Mouse (Mus musculus) thymus, postnatal 4 days (tissue): ENCODE results near the gene Slitrk5.
"Not testable (repeated sequence)": the region's sequence is repeated elsewhere in the genome, so short reads cannot be mapped to it uniquely, and the experiment has no call there.

Source experiments
- DNase-seq: peaks from one replicate; pipeline ENCODE4 v3.0.0; 2021

Slitrk5 gene

DNA sequence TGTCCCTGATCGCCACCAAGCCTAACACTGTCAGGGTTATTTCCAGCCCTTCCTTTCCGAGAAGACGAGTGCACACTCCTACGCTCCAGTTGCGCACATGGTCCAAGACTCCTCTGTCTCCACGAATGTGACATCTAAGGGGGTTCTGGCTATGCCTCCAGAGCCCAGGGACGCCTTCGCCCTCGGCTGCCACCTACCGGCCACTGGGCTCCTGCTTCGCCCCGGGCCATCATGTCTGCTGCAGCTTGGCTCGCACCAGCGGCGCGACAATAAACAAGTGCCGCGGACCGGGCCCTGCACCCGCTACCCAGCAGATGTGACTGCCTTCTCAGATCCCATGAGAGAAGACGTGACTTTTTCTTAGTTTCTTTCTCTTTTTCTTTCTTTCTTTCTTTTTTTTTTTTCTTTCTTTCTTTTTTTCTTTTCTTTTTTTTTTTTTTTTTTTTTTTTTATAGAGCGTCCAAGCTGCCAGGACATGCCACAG lies at the start of gene Slitrk5:
Slitrk5 (plus strand) TSS at position 434 of the 484 bp plus-strand sequence.
- DNase-seq = peak; percentile 76

- no peak for DNase-seq
These were observed 2.0 kb upstream of the Slitrk5 start for GRCm38 (mm10) chr14:111672942-111673341.

- peak; percentile 16 for DNase-seq
These were observed 591 bp downstream of the Slitrk5 start for GRCm38 (mm10) chr14:111675211-111676165.

GRCm38 (mm10) chr14:111676166-111676581 lies 1.3 kb downstream of the Slitrk5 start:
- no peak for DNase-seq

GRCm38 (mm10) chr14:111676851-111677291 lies 2.0 kb downstream of the Slitrk5 start:
- DNase-seq = no peak

GRCm38 (mm10) chr14:111677361-111678070 lies 2.6 kb downstream of the Slitrk5 start:
- DNase-seq = no peak

- no peak for DNase-seq
These were observed 5.4 kb downstream of the Slitrk5 start for GRCm38 (mm10) chr14:111680271-111680670.

GRCm38 (mm10) chr14:111681092-111681708 lies 6.3 kb downstream of the Slitrk5 start:
- DNase-seq = no peak

DNA sequence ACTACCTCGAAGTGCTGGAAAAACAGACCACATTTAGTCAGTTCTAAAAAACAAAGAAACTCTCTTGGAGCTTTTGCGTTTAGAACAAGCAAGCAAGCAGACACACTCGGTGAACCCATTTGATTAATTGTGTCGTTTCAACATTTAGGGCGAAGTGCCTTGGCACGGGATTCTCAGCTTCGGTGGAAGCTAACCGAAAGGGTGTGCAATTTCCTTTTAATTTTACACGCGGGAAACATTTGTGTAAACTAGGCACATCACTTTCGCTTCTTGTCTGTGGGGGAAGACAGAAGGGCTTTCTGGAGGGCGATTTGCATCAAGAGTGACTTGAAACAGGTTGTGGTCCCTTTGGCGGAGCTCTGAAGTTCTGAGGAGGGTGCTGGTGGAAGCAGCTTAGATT lies 6.9 kb downstream of the Slitrk5 start:
- DNase-seq = no peak

DNA sequence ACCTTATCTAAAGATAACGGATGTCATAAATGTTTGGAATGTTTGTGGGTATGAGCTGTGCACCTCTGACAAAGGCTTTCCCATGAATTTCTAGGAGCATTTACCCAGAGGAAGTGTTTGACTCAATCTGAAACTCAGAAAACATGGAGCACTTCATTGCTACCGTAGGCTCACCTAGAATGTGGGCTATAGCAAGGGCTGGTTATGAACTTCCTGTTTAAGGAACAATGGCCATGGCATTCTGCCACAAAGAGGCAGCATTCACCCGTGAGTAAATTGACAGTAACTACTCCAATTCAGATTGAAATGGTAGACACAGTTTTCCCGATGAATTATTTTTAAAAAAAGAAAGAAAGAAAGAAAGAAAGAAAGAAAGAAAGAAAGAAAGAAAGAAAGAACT lies 8.6 kb downstream of the Slitrk5 start:
- no peak for DNase-seq

GRCm38 (mm10) chr14:111690139-111690538 lies 15.2 kb downstream of the Slitrk5 start:
- DNase-seq = not testable (repeated sequence)

- no peak for DNase-seq
These were observed 54.9 kb downstream of the Slitrk5 start for GRCm38 (mm10) chr14:111729833-111730232.
